Mouse (Mus musculus): ENCODE results near the gene Ptpn5. TPM values are rescaled to one million over a fixed set of nuclear protein-coding genes. Genes with fewer than 3 reads are reported as not detected.

The Ptpn5 gene
- polyA plus RNA-seq, 1 experiment from 2014 or later: 18.5 TPM

GRCm38 (mm10) chr7:47080868-47081267 lies 52.6 kb downstream of the Ptpn5 start:
- Histone ChIP-seq H3K27me3 (ENCODE audit: control insufficient read depth, insufficient read depth, low read length) (no peaks in the 10 kb centered on the region), H3K4me3 (ENCODE audit: low read depth, low read length) (no peak overlapping the region), H3K4me1 (ENCODE audit: control insufficient read depth, insufficient read depth, low read length) (no peaks in the 10 kb centered on the region), H3K27ac (ENCODE audit: low read depth, low read length) (no peak overlapping the region), H3K9me3 (ENCODE audit: control insufficient read depth, low read length) (no peaks in the 10 kb centered on the region), H3K36me3 (ENCODE audit: control insufficient read depth, insufficient read depth, low read length) (no peaks in the 10 kb centered on the region), H3K4me2 (no peak overlapping the region), H3K9ac (ENCODE audit: low read length) (no peak overlapping the region)
- DNase-seq (ENCODE audit: low spot score, missing footprints) (no peak), ATAC-seq (ENCODE audit: low FRiP score) (no peak)
- WGBS: 76% methylated on average over 3 of the region's 3 CpGs

- H3K36me3 ChIP-seq (ENCODE audit: control insufficient read depth, insufficient read depth, low read length): no peaks in the 10 kb centered on the region
- H3K4me1 ChIP-seq (ENCODE audit: control insufficient read depth, insufficient read depth, low read length): no peaks in the 10 kb centered on the region
- H3K4me3 ChIP-seq (ENCODE audit: low read depth, low read length): no peak overlapping the region
- DNase-seq (ENCODE audit: low spot score, missing footprints) (peak; percentile 86), ATAC-seq (ENCODE audit: low FRiP score) (no peak)
- no peaks in the 10 kb centered on the region for H3K9me3 ChIP-seq (ENCODE audit: control insufficient read depth, low read length)
- H3K27me3 ChIP-seq (ENCODE audit: control insufficient read depth, insufficient read depth, low read length): no peaks in the 10 kb centered on the region
- H3K4me2 ChIP-seq: no peak overlapping the region
- WGBS: 72% methylated on average over 8 of the region's 8 CpGs
- no peak overlapping the region for H3K27ac ChIP-seq (ENCODE audit: low read depth, low read length)
- no peak overlapping the region for H3K9ac ChIP-seq (ENCODE audit: low read length)
Measured at GRCm38 (mm10) chr7:47077451-47077850, 56.0 kb downstream of the Ptpn5 start.

- no peaks in the 10 kb centered on the region for H3K4me1 ChIP-seq (ENCODE audit: control insufficient read depth, insufficient read depth, low read length)
- H3K4me2 ChIP-seq: no peak overlapping the region
- DNase-seq (ENCODE audit: low spot score, missing footprints) (no peak), ATAC-seq (ENCODE audit: low FRiP score) (no peak)
- H3K27ac ChIP-seq (ENCODE audit: low read depth, low read length): no peak overlapping the region
- H3K9ac ChIP-seq (ENCODE audit: low read length): no peak overlapping the region
- no peaks in the 10 kb centered on the region for H3K27me3 ChIP-seq (ENCODE audit: control insufficient read depth, insufficient read depth, low read length)
- H3K36me3 ChIP-seq (ENCODE audit: control insufficient read depth, insufficient read depth, low read length): no peaks in the 10 kb centered on the region
- H3K9me3 ChIP-seq (ENCODE audit: control insufficient read depth, low read length): no peaks in the 10 kb centered on the region
- H3K4me3 ChIP-seq (ENCODE audit: low read depth, low read length): no peak overlapping the region
- WGBS: 63% methylated on average over 3 of the region's 3 CpGs
Measured at GRCm38 (mm10) chr7:47076729-47077128, 56.8 kb downstream of the Ptpn5 start.

GRCm38 (mm10) chr7:47076193-47076592 lies 57.3 kb downstream of the Ptpn5 start:
- DNase-seq (ENCODE audit: low spot score, missing footprints) (no peak), ATAC-seq (ENCODE audit: low FRiP score) (no peak)
- Histone ChIP-seq H3K4me3 (ENCODE audit: low read depth, low read length) (no peak overlapping the region), H3K36me3 (ENCODE audit: control insufficient read depth, insufficient read depth, low read length) (no peaks in the 10 kb centered on the region), H3K27ac (ENCODE audit: low read depth, low read length) (no peak overlapping the region), H3K4me1 (ENCODE audit: control insufficient read depth, insufficient read depth, low read length) (no peaks in the 10 kb centered on the region), H3K27me3 (ENCODE audit: control insufficient read depth, insufficient read depth, low read length) (no peaks in the 10 kb centered on the region), H3K4me2 (no peak overlapping the region), H3K9ac (ENCODE audit: low read length) (no peak overlapping the region), H3K9me3 (ENCODE audit: control insufficient read depth, low read length) (no peaks in the 10 kb centered on the region)
- 85% methylated on average over 6 of the region's 6 CpGs for WGBS

GRCm38 (mm10) chr7:47073536-47074521 lies 59.7 kb downstream of the Ptpn5 start:
- 52% methylated on average over 18 of the region's 18 CpGs for WGBS

GRCm38 (mm10) chr7:47072551-47072950 lies 60.9 kb downstream of the Ptpn5 start:
- WGBS: 76% methylated on average over 5 of the region's 5 CpGs
- H3K9me3 ChIP-seq (ENCODE audit: control insufficient read depth, low read length): no peaks in the 10 kb centered on the region
- no peak overlapping the region for H3K4me2 ChIP-seq

More at GRCm38 (mm10) chr7:47073536-47074521, 59.7 kb downstream of the Ptpn5 start:
- Histone ChIP-seq H3K4me1 (ENCODE audit: control insufficient read depth, insufficient read depth, low read length) (no peaks in the 10 kb centered on the region), H3K4me2 (no peak overlapping the region), H3K27ac (ENCODE audit: low read depth, low read length) (no peak overlapping the region), H3K4me3 (ENCODE audit: low read depth, low read length) (no peak overlapping the region), H3K9ac (ENCODE audit: low read length) (no peak overlapping the region), H3K9me3 (ENCODE audit: control insufficient read depth, low read length) (no peaks in the 10 kb centered on the region), H3K27me3 (ENCODE audit: control insufficient read depth, insufficient read depth, low read length) (no peaks in the 10 kb centered on the region), H3K36me3 (ENCODE audit: control insufficient read depth, insufficient read depth, low read length) (no peaks in the 10 kb centered on the region)
- ATAC-seq (ENCODE audit: low FRiP score) (no peak), DNase-seq (ENCODE audit: low spot score, missing footprints) (peak; percentile 81)

GRCm38 (mm10) chr7:47067879-47068278 lies 65.6 kb downstream of the Ptpn5 start:
- H3K4me3 ChIP-seq (ENCODE audit: low read depth, low read length): no peak overlapping the region
- no peak overlapping the region for H3K9ac ChIP-seq (ENCODE audit: low read length)
- WGBS: 77% methylated on average over 5 of the region's 5 CpGs
- no peak for DNase-seq (ENCODE audit: low spot score, missing footprints)
- H3K27ac ChIP-seq (ENCODE audit: low read depth, low read length): no peak overlapping the region
- H3K36me3 ChIP-seq (ENCODE audit: control insufficient read depth, insufficient read depth, low read length): no peaks in the 10 kb centered on the region
- no peak for ATAC-seq (ENCODE audit: low FRiP score)
- H3K9me3 ChIP-seq (ENCODE audit: control insufficient read depth, low read length): no peaks in the 10 kb centered on the region
- H3K4me1 ChIP-seq (ENCODE audit: control insufficient read depth, insufficient read depth, low read length): no peaks in the 10 kb centered on the region
- no peak overlapping the region for H3K4me2 ChIP-seq
- no peaks in the 10 kb centered on the region for H3K27me3 ChIP-seq (ENCODE audit: control insufficient read depth, insufficient read depth, low read length)

More at GRCm38 (mm10) chr7:47072551-47072950, 60.9 kb downstream of the Ptpn5 start:
- Histone ChIP-seq H3K4me1 (ENCODE audit: control insufficient read depth, insufficient read depth, low read length) (no peaks in the 10 kb centered on the region), H3K36me3 (ENCODE audit: control insufficient read depth, insufficient read depth, low read length) (no peaks in the 10 kb centered on the region), H3K27ac (ENCODE audit: low read depth, low read length) (no peak overlapping the region), H3K9ac (ENCODE audit: low read length) (no peak overlapping the region), H3K4me3 (ENCODE audit: low read depth, low read length) (no peak overlapping the region), H3K27me3 (ENCODE audit: control insufficient read depth, insufficient read depth, low read length) (no peaks in the 10 kb centered on the region)
- ATAC-seq (ENCODE audit: low FRiP score) (no peak), DNase-seq (ENCODE audit: low spot score, missing footprints) (no peak)

GRCm38 (mm10) chr7:47066942-47067341 lies 66.5 kb downstream of the Ptpn5 start:
- Histone ChIP-seq H3K27me3 (ENCODE audit: control insufficient read depth, insufficient read depth, low read length) (no peaks in the 10 kb centered on the region), H3K4me2 (no peak overlapping the region), H3K9ac (ENCODE audit: low read length) (no peak overlapping the region), H3K27ac (ENCODE audit: low read depth, low read length) (no peak overlapping the region), H3K4me1 (ENCODE audit: control insufficient read depth, insufficient read depth, low read length) (no peaks in the 10 kb centered on the region), H3K4me3 (ENCODE audit: low read depth, low read length) (no peak overlapping the region), H3K36me3 (ENCODE audit: control insufficient read depth, insufficient read depth, low read length) (no peaks in the 10 kb centered on the region), H3K9me3 (ENCODE audit: control insufficient read depth, low read length) (no peaks in the 10 kb centered on the region)
- WGBS: 81% methylated on average over 3 of the region's 3 CpGs
- no peak for DNase-seq (ENCODE audit: low spot score, missing footprints)
- ATAC-seq (ENCODE audit: low FRiP score): no peak

GRCm38 (mm10) chr7:47061560-47061959 lies 71.9 kb downstream of the Ptpn5 start:
- no peaks in the 10 kb centered on the region for H3K9me3 ChIP-seq (ENCODE audit: control insufficient read depth, low read length)
- DNase-seq (ENCODE audit: low spot score, missing footprints) (no peak), ATAC-seq (ENCODE audit: low FRiP score) (no peak)
- H3K4me1 ChIP-seq (ENCODE audit: control insufficient read depth, insufficient read depth, low read length): no peaks in the 10 kb centered on the region
- H3K4me3 ChIP-seq (ENCODE audit: low read depth, low read length): no peak overlapping the region
- H3K36me3 ChIP-seq (ENCODE audit: control insufficient read depth, insufficient read depth, low read length): no peaks in the 10 kb centered on the region
- no peak overlapping the region for H3K9ac ChIP-seq (ENCODE audit: low read length)
- H3K27ac ChIP-seq (ENCODE audit: low read depth, low read length): no peak overlapping the region
- 86% methylated on average over 5 of the region's 5 CpGs for WGBS
- H3K27me3 ChIP-seq (ENCODE audit: control insufficient read depth, insufficient read depth, low read length): no peaks in the 10 kb centered on the region
- H3K4me2 ChIP-seq: no peak overlapping the region

Measured in midbrain, embryonic 11.5 days (tissue).